Mouse (Mus musculus) adrenal gland (tissue): ENCODE data around the gene Gm21887.
"Not testable (repeated sequence)": the region's sequence is repeated elsewhere in the genome, so short reads cannot be mapped to it uniquely, and the experiment has no call there.

Experiments
- intact Hi-C: fragments of 180-260 bp; cut with DNase I; formaldehyde crosslinking; loops from one replicate; pipeline ENCODE4 v1.15.1; 2025

The Gm21887 gene

DNA sequence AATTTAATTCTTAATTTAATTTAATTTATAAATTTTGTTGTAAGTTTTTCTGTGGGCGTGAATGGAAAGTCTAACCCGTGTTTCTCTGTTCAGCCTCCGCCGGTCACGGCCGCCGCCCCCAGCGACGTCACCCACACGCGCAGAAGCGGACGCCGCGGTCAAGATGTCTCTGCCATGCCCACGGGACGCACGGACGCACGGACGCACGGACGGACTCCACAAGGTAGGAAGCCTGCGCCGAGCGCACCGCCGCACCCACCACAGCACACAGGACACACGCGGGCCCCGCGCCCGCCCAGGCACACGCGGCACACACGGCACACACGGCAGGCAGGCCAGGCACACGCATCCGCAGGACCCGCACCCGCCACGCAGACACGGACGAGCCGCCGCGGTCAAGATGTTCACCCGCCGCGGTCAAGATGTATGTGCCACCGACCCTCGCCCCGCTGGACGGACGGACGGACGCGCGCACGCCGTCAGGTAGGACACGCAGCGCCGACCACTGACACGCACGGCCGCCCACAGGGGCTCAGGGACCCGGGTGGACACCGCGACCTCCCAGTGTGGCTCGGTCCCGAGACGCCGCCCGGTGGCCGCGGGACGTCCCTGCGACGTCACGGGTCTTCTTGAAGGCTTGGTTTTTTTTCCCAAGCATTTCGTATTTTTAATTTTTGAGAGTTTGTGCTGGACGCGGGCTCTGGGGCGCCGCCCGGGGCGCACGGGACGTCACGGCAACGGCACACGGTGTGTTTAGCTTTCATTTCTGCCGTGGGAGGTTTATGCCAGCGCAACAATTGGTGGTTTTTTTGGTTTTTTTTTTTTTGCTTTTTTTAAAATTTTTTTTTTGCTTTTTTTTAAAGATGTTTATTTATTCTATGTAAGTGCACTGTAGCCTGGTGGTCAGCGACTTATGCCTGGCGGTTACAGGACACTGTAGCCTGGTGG is 1.4 kb downstream of the Gm21887 start:
- intact Hi-C loops, result loop anchor here (2.0 kb wide), 2 partner anchors 16 to 34 kb away; no protein-coding TSS in a partner anchor

- intact Hi-C loops, result loop anchor here (2.0 kb wide), 2 partner anchors 17 to 35 kb away; no protein-coding TSS in a partner anchor
Observed at GRCm38 (mm10) chrX:170011529-170011879, 2.0 kb downstream of the Gm21887 start.

GRCm38 (mm10) chrX:170013421-170013820 is 4.0 kb downstream of the Gm21887 start:
- intact Hi-C loops, result not testable (repeated sequence)

- intact Hi-C loops, result not testable (repeated sequence)
Observed at GRCm38 (mm10) chrX:170014038-170014437, 4.6 kb downstream of the Gm21887 start.

GRCm38 (mm10) chrX:170015883-170016282 is 6.4 kb downstream of the Gm21887 start:
- intact Hi-C loops, result not testable (repeated sequence)

- intact Hi-C loops, result not testable (repeated sequence)
Observed at GRCm38 (mm10) chrX:170017333-170018245, 8.1 kb downstream of the Gm21887 start.

- intact Hi-C loops, result not testable (repeated sequence)
Observed at GRCm38 (mm10) chrX:170018571-170019218, 9.2 kb downstream of the Gm21887 start.

DNA sequence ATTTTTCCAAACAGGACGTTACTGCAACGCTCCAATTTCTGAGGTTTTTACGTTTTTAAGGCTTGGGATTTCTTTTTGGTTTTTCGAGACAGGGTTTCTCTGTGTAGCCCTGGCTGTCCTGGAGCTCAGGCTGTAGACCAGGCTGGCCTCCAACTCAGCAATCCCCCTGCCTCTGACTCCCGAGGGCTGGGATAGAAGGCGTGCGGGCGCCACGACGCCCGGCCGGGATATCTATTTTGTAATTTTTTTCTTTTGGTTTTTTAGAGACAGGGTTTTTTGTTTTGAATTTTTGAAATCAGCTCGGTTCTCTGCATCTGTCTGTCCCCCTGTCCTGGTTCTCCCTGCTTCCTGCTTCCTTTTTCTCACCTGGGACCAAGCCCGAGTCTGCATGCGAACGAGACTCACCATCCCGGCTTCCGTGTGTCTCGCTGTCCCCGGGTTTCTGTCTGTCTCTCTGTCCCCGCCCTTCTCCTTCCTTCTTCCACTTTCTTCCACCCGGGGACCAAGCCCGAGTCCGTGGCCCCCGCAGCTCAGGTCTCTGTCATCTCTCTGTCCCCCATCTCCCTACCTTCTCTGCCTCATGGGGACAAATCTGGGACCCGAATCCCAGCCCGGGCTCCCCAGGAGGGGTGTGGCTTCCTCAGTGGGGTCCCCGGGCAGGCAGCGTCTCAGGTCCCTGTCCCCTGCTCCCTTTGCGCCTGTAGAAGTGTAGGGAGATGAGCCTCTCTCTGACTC is 9.9 kb downstream of the Gm21887 start:
- intact Hi-C loops, result not testable (repeated sequence)

GRCm38 (mm10) chrX:170019954-170020689 is 10.7 kb downstream of the Gm21887 start:
- intact Hi-C loops, result not testable (repeated sequence)

DNA sequence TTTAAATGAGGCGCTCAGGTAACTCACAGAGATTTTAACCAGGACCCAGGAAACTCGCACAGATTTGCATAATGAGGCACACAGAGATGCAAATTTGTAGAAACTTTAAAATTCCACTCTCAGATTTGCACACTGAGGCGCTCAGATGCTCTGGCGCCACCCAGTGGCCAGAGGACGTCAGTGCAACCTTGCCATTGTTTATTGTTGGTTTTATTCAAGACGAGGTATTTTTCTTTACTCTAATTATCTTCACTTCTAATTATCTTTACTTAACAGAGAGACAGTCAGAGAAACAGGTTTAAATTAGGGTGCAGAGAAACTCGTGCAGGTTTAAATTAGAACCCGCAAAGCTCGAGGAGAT is 11.2 kb downstream of the Gm21887 start:
- intact Hi-C loops, result not testable (repeated sequence)

GRCm38 (mm10) chrX:170021205-170021604 is 11.7 kb downstream of the Gm21887 start:
- intact Hi-C loops, result not testable (repeated sequence)

DNA sequence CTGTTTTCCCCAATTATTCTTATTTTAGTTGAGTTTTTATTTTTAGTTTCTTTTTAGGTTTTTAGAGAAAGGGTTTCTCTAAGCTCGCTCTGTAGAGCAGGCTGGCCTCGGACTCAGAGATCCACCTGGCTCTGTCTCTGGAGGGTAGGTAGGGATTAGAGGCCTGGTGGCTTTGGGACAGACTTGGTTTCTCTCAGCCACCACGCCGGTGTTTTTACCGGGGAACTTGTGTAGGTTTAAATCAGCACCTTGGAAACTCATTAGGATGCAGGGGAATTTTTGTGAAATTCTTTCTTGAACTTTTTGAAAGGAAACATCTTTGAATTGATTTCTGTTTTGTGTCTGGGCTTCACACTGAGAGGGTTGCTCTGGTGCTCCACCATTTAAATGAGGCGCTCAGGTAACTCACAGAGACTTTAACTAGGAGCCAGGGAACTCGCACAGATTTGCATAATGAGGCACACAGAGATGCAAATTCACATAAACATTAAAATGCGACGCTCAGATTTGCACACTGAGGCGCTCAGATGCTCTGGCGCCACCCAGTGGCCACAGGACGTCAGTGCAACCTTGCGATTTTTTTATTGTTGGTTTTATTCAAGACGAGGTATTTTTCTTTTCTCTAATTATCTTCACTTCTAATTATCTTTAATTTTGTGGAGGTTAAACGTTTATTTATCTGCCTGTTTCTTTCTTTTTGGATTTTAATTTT is 12.4 kb downstream of the Gm21887 start:
- intact Hi-C loops, result not testable (repeated sequence)
